Mouse (Mus musculus) cerebellum, adult 11-12 months (tissue): ENCODE data around the gene Cd5l.
"Not testable (repeated sequence)": the region's sequence is repeated elsewhere in the genome, so short reads cannot be mapped to it uniquely, and the experiment has no call there.

Source experiments
- DNase-seq: peaks from one replicate; pipeline ENCODE4 v3.0.0; 2022

Cd5l gene

DNA sequence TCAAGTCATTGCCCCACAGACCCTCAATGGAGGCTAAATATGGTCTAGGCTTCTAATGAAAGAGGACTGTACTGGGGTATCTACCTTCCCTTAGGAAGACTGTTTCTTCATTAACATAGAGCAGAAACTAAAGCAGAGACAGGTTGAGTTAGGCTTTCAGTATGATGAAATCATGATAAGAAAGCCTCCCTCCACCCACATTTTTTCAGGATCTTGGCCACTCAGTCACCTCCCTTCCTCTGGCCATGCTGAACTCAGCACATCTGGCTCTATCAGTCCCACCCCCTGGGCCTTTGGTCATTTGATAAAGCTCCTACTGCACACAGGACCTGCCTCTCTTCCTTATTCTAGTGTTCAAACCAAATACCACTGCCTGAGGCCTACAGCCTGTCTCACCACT lies at the start of gene Cd5l:
Cd5l (plus strand) TSS at position 301 of the 400 bp plus-strand sequence.
- DNase-seq: no peak

DNA sequence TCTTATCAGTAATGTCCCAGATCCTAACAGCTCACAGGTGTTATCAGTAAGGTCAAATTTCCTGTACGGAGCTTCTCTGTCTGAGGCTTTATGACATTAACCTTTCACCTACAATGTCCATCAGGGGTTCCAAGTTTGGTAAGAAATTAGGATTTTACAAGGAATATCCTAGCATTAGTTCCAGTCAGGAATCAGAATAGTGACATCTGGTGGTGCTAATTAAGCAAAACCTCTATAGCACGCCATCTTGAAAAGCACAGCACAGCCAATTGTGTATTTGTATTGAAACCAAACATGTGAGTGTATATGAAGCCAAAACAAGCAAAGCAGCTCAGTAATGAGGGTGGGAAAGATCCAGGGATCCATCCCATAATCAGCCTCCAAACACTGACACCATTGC lies 47.8 kb upstream of the Cd5l start:
- DNase-seq: no peak

GRCm38 (mm10) chr3:87322557-87322956 lies 35.1 kb upstream of the Cd5l start:
- no peak for DNase-seq

- no peak for DNase-seq
These were observed 33.9 kb upstream of the Cd5l start for GRCm38 (mm10) chr3:87323778-87324177.

- DNase-seq: no peak
These were observed 19.8 kb upstream of the Cd5l start for GRCm38 (mm10) chr3:87337899-87338298.

DNA sequence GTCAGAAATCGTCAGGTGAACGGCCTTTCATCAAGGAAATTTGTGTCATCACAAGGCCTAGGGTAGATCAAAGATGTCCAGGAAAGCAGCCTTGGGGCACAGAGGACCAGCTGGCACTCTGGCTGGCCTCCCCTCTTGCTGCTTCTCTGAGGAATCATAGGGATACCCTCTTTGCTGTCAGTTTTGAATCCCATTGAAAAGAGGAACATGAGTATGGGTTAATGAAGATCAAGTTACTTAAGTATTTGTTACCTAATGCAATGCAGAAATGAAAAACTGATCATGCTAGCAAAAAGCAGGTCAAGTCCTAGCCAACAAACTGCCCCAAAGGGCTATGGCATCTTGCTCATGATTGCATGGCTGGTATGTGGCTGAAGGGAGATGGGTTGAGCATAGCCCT lies 6.7 kb upstream of the Cd5l start:
- not testable (repeated sequence) for DNase-seq

- DNase-seq: no peak
These were observed 1.5 kb downstream of the Cd5l start for GRCm38 (mm10) chr3:87359215-87359614.

- no peak for DNase-seq
These were observed 2.8 kb downstream of the Cd5l start for GRCm38 (mm10) chr3:87360466-87360865.

- no peak for DNase-seq
These were observed 8.0 kb downstream of the Cd5l start for GRCm38 (mm10) chr3:87365691-87366090.

DNA sequence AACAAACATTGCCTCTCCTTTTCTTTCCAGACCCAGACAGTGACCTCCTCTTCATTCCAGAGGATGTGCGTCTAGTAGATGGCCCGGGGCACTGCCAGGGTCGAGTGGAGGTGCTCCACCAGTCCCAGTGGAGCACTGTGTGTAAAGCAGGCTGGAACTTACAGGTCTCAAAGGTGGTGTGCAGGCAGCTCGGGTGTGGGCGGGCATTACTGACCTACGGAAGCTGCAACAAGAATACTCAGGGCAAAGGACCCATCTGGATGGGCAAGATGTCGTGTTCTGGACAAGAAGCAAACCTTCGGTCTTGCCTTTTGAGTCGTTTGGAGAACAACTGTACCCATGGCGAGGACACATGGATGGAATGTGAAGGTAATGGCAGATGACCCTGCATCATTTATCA lies 9.8 kb downstream of the Cd5l start:
- no peak for DNase-seq

GRCm38 (mm10) chr3:87369181-87369580 lies 11.5 kb downstream of the Cd5l start:
- no peak for DNase-seq

- no peak for DNase-seq
These were observed 18.8 kb downstream of the Cd5l start, which contains the start of gene Fcrl1 for GRCm38 (mm10) chr3:87376195-87377165. Gene Fcrl1, plus strand, starts transcription at chr3:87376387.

DNA sequence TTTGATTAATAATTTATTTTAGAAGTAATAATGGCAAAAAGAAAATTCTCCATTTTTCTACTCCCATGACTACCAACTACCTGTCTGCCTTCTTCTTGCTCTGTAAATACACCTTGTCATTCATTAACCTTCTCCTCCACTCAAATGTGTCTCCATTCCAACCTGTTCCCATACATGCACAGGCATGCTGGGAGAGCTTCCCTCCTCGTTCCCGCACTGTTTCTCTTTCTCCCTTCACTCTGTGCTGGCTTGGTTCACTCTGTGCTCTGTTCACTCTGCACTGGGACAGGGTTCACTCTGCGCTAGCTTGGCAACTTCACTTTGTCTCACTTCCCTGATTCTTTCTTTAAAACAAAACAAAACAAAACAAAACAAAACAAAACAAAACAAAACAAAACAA lies 19.5 kb downstream of the Cd5l start:
- DNase-seq: no peak

DNA sequence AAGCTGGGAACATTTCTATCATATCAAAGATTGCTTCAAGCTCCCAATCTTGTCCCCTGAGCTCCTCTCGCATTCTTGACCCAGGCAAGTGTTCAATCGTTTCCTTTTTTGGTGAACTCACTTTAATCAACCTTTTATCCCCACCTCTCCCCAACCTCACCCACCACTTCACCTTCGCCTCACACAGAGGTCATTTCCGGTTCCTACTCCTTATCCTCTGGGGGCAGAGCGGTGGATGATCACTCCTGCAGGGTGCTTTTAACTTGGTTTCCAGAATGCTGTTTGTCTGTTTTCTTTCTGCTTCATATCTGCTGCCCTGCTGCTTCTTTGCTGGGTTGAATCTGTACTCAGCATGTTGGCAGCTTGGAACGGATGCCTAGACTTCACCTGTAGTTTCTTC lies 20.0 kb downstream of the Cd5l start:
- no peak for DNase-seq

DNA sequence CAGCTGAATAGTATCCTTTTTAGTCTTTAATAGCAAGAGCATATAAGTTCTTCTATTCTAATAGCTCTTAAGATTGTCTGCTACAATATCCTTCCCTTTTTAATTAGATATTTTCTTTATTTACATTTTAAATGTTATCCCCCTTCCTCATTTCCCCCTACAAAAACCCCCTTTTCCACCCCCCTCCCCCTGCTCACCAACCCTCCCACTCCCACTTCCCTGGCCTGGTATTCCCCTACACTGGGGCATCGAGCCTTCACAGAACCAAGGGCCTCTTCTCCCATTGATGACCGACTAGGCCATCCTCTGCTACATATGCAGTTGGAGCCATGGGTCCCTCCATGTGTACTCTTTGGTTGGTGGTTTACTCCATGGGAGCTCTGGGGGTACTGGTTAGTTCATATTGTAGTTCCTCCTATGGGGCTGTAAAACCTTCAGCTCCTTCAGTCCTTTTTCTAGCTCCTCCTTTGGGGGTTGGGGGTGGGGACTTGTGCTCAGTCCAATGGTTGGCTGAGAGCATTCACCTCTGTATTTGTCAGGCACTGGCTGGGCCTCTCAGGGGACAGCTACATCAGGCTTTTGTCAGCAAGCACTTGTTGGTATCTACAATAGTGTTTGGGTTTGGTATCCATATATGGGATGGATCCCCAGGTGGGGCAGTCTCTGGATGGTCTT lies 22.1 kb downstream of the Cd5l start:
- DNase-seq: not testable (repeated sequence)

GRCm38 (mm10) chr3:87381806-87382712 lies 24.4 kb downstream of the Cd5l start:
- DNase-seq: no peak

DNA sequence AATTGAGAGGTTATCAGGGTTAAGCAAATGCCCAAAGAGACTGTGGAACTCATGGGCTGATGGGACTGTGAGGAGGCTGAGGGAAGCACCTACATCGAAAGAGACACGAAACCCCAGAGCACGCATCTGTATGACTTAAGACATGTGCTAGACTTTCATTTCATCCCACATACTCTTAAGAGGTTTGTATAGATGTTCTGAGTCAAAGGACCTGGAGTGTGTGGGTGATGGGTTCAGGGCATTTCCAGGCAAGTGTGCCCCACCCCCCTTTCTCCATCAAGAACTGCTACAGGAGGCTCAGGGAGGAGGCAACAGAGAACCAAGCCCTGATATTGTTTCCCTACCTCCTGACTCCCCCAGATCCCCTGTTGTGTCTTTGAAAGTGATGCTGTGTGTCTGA lies 25.6 kb downstream of the Cd5l start:
- DNase-seq: no peak

- DNase-seq: no peak
These were observed 27.4 kb downstream of the Cd5l start for GRCm38 (mm10) chr3:87385105-87385504.

GRCm38 (mm10) chr3:87390935-87391334 lies 33.3 kb downstream of the Cd5l start:
- no peak for DNase-seq

GRCm38 (mm10) chr3:87398809-87399208 lies 41.1 kb downstream of the Cd5l start:
- DNase-seq: no peak

DNA sequence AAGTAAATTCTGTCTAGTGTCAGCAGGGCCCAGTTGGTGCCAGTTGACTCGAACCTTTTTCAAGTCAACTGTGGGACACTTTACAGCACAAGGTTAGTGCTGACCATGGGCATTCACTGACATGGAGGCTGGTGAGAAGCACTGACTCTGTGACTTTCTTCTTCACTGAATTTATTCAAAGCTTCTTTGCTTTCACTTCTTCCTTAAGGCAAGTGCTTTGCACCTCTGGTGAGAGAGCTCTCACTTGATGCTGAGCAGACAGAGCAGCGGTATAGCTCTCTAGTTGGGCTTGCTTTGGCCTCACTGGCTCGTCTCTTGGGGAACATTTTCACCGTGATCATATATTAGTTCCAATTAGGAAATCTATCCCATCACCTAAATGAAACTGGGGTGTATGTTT lies 42.2 kb downstream of the Cd5l start:
- no peak for DNase-seq

DNA sequence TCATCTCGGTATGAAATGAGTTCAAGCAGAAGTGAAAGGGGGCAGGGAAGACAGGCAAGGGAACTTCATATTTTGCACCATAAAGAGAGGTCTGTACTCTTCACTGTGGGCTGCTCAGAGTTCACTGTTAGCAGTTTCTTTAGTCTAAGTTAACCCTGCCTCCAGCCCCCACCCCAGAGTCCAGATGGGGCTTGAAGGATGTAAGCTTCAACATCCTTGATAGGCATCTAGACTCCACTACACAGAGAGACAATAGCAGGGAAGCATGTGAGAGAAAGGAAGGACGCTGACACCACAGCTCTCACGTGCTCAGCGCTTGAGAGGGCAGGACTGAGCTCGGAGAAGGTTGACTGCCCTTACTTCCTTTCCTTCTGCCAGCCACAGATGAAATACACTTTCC lies 43.6 kb downstream of the Cd5l start:
- no peak for DNase-seq

- DNase-seq: no peak
These were observed 50.5 kb downstream of the Cd5l start for GRCm38 (mm10) chr3:87408171-87408570.
